Mouse (Mus musculus) gastrocnemius, postnatal 4 days (tissue): ENCODE measurements at regions not wholly inside any gene's neighbourhood (a gene's known extent, or its start where the extent isn't known, plus 50 kb on each side); places are given as distances from the start of the nearest gene placed in this dataset.

Source experiments
- DNase-seq, 2 experiments: peaks; one replicate each; pipeline ENCODE4 v3.0.0; 2021 to 2022; ENCODE audit warnings: low spot score in 2 of 2, mixed read lengths in 2 of 2

DNA sequence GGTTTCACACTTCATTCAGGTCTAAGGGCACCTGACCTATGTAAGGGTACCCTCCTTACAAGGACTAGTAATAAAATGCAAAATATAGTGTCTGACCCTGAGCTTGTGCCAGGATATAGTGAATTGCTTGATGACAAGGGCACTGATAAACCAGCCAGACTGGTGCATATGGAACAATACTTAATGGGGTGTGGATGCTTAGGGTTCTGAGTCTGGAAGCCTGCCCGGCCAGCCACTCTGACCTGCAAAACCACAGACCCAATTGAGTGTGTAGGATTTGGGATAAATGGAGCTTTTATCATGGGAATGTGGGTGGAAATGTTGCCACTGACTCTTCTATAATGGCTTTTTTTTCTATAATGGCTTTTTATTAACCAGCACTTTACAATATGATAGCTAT lies 1838.7 kb upstream of the Dsel start:
- no peak for DNase-seq

DNA sequence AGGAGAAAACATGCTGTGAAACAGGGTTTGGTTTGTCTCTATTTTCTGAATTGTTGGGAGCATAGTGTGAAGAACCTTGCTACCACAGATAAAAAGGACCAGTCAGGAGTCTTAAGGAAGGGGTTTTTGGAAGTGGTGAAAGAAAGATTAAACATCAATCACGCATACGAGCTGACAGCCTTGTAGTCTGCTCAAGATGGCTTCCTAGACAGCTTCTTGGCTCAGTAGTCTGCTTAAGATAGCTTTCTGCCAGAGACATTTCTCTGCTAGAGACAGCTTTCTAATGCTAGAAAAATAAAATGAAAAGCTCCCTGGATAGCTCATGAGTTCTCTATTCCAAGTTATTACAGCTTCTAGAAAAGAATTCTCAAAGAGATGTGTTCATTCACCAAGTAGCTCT lies 1823.9 kb upstream of the Dsel start:
- DNase-seq = no peak

DNA sequence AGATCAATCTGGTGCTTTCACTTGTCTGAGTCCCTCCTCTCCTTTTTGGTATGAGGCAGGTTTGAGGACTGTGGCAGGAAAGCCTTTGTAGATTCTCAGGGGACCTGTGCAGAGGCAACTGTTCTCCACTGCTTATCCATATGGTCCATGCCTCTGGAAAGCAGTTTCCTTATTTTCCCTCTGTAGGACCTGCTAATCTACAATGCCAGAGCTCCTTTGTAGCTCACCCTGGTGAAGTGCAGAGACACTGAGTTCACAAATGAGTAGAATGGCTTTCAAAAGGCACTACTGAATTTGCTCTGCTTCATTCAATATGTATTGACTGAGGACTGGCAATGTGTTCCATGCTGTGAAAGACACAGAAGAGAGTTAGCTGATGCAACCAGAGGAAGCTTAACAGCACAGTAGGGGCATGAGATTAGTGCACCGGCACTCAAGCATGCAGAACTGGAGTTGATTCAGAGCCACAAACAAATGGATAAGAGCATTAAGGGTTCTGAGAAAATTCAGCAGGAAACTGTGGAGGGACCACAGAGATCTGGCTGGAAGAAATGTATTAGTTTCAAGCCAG lies 1811.7 kb upstream of the Dsel start:
- DNase-seq = no peak

DNA sequence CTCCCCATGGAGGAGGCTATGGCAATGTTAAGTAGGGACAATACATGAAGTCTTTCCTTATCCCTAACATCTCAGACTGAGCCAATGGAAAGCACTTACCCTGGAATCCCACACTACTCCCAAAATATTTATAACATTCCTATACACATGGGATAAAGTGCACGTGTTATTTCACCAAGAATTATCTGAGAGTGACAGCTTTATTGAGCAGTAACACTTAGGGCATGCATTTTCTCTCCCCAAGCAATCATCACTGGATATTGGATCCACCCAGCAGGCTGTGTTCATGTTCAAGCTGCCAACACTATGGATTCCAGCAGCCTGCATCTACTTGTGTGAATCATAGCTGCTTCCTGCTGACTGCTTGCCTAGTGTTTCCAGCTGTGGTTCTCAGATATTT lies 1766.2 kb upstream of the Dsel start:
- peak in 1 of 2 experiments; percentile 18 for DNase-seq
